Mouse (Mus musculus): ENCODE results near the gene Slc35f3. TPM values are rescaled to one million over a fixed set of nuclear protein-coding genes. Genes with fewer than 3 reads are reported as not detected.

Gene Slc35f3
- total RNA-seq (2021), result not detected

GRCm38 (mm10) chr8:126298296-126299093, at the start of gene Slc35f3:
Gene Slc35f3, plus strand, starts transcription at chr8:126298558.
- peak; percentile 17 for DNase-seq

DNA sequence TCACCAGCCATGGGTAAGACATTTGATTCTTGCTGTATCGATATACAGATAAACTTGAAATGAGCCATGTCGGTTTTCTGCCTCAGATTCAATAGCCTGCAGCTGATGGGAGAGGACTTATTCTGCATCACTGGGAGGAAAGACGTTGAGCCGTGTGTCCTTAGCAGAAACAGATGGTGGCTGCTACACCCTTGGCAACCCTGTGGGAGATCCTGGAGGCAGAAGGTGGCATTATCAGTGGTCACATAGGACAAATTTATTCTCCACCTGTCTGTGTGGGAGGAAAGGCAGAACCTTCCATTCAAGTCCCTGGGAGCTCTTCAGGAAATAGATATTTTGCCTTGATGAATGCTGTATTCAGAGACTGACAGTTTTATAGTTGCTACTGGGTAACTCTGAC, 47.9 kb upstream of the Slc35f3 start:
- no peak for DNase-seq

DNA sequence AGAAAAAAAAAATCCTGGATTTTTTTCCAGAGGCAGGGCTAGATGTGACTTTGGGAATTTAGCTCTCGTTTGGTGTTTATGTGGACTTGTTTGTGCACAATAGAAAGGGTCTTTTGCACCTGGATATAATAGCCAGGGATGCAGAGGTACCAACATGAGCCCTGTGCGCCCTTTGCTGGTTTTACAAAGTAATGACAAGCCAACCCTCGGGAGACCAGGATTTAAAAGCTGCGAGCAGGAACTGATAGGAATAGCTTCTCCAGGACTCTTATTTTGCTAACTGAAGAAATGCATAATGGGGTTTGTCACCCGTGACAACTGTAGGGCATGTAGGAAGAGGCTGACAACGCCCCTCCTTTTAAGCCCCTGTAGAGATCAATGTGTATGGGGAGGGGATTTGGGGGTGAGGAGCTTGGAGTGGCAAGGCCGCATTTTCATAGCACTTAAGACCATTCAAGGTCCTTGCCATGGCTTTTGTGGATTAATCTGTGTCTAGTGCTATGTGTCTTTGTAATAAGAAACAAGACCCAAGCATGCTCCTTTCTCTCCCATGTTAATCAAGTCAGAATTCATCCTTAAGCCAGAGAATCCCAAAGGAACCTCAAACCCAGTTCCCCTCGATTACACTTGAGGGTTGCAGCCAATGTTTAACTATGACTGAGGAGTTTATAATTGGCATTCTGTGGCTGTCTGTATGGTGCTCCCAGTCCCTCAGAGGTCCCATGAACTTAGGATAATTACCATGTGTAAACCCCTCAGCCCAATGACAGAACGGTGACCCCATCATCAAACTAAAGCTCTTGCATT, 41.6 kb upstream of the Slc35f3 start:
- DNase-seq, result no peak

GRCm38 (mm10) chr8:126257392-126257681, 41.0 kb upstream of the Slc35f3 start:
- no peak for DNase-seq

DNA sequence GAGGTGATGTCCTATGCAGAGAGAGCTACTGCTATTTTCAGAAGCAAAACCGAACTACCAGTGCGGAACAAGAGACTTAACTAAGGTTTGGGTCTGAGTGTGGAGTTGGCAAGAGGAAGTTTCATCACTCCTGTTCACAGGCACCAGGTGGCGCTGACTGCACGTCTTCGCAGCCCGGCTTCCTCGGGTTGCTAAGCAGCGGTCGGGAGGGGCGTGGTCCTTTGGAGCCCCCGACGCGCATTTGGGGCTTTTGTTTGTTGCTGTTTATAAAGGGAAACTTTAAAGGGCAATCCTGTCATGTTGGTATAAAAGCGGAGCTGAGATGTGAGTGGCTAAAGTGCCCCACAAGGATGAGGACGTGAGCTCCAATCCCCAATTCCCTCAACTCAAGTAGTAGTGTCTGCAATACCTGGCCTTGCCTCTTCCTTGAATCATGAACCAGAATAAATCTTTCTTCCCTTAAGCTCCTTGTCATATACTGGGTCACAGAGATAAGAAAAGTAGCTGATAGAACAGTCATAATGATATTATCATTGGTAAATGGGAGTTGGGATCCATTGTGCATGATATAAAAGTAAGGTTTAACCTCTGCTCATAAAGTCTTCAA, 40.1 kb upstream of the Slc35f3 start:
- DNase-seq, result peak; percentile 79

DNA sequence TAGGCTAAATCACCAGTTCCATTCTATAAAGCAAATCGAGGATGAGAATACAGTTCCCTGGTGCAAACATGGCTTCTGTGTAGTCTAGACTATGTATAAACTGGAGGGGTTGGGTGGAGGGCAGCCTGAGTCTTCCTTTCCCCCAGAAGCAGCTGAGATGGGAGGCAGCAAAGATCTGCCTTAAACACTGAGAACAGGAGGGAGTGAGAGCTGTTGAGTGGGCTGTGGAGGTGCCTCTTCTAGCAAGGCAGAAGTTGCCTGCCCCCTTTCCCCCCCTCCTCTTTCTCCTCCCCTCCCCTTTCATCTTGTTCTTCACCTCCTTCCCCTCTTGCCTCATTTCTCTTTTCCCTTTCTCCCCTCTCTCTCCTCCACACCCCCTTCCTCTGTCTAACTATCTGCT, 33.2 kb upstream of the Slc35f3 start:
- no peak for DNase-seq

DNA sequence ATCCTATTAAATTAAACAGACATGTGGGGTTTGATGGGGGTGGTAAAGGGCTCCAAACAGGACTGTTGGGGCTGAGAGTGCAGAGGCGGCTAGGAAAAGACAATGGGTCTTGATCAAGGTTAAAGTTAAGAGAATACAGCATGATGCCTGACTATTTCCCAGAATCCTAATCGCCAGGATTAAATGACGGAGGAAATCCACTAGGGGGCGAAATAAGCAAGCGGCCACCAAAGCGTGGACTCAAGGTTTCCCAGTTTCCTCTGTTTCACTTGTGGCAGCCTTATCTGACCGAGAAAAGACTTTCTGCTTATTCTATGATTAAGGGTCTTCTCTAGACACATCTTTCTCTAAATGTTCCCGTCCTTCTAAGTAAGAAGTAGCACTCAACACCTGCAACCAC, 31.2 kb upstream of the Slc35f3 start:
- peak; percentile 23 for DNase-seq

DNA sequence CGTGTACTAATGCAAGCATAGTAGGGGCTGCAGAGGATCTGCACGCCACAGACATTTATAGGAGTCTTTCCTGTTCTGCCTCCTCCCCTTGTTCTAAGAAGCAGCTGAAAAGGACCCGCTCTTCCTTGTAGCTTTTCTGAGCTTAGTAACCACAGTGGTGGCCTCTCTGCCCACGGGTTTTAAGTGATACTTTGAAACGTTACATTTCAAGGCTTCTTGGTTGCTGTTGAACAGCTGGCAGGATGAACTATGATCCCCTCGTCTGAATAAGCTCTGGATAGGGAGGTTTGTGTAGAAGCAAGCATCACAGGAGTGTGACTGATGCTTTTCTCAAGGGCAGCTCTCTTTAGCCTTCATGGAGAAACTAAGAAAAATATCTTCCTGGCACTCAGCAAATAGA, 28.6 kb upstream of the Slc35f3 start:
- no peak for DNase-seq

- no peak for DNase-seq
Measured at GRCm38 (mm10) chr8:126272445-126272844, 25.9 kb upstream of the Slc35f3 start.

GRCm38 (mm10) chr8:126273066-126273465, 25.3 kb upstream of the Slc35f3 start:
- peak; percentile 22 for DNase-seq

- DNase-seq, result no peak
Measured at GRCm38 (mm10) chr8:126274866-126275360, 23.4 kb upstream of the Slc35f3 start.

- no peak for DNase-seq
Measured at GRCm38 (mm10) chr8:126275886-126276285, 22.5 kb upstream of the Slc35f3 start.

- DNase-seq, result no peak
Measured at GRCm38 (mm10) chr8:126291951-126292350, 6.4 kb upstream of the Slc35f3 start.

GRCm38 (mm10) chr8:126297284-126297845, 993 bp upstream of the Slc35f3 start:
- peak; percentile 53 for DNase-seq

DNA sequence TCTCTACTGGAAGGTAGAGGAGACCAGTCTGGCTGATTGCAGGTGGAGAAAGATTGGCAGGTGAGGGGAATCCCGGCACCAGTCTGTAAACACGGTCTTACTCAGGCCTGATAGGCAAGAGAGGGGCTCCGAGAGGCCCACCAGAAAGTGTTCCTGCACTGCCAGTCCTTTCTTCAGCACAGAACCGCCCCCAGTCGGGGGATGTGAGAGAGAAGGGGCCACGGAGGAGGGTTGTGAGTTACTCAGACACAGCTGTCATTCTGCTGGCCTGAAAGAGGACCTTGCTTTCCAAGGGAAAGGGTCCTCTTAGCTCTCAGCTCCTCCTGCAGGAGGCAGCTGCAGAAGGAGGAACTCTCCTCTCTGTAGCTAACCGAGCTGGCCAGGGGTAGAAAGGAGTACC, 975 bp downstream of the Slc35f3 start:
- DNase-seq, result no peak

GRCm38 (mm10) chr8:126300350-126300749, 2.0 kb downstream of the Slc35f3 start:
- DNase-seq, result no peak

- DNase-seq, result no peak
Measured at GRCm38 (mm10) chr8:126301580-126301979, 3.2 kb downstream of the Slc35f3 start.

GRCm38 (mm10) chr8:126307164-126307563, 8.8 kb downstream of the Slc35f3 start:
- no peak for DNase-seq

DNA sequence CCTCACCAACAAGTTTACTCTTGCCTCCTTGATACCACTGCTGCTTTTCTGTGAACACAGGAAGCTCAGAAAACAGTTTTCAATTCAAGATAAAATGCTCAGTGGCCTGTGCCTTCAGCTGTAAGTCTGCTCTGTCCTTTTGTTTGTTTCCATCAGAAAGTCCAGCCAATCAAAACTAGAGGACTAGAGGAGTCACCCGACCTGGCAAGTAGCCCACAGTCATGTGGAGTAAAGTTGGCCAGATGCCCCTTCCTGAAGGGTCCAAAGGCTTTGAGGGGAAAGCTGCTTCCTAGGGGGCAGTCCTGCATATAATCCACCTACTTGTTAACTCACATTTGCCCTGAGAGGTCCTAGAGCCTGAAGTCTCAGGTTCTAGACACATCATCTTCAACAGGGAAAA, 10.7 kb downstream of the Slc35f3 start:
- DNase-seq, result peak; percentile 83

DNA sequence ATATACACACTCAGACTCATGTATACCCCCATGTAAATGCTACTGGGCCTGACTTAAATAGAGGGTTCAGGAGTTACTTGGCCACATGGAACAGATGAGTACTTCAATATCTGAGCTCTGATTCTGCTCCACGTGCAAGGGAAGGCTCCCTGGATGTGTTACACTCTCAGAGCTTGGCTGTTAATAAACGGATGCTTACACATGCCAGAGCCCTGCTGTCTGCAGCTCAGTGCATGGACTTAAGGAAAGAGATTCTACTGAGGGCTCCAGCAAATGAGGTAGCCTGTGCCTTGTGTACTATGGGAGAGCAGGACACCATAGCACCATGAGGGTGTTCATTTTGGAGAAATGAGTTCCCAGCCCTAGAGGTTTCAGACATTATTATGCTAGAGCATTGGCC, 26.6 kb downstream of the Slc35f3 start:
- DNase-seq, result no peak

GRCm38 (mm10) chr8:126326136-126326535, 27.8 kb downstream of the Slc35f3 start:
- DNase-seq, result no peak

- no peak for DNase-seq
Measured at GRCm38 (mm10) chr8:126326731-126327130, 28.4 kb downstream of the Slc35f3 start.

DNA sequence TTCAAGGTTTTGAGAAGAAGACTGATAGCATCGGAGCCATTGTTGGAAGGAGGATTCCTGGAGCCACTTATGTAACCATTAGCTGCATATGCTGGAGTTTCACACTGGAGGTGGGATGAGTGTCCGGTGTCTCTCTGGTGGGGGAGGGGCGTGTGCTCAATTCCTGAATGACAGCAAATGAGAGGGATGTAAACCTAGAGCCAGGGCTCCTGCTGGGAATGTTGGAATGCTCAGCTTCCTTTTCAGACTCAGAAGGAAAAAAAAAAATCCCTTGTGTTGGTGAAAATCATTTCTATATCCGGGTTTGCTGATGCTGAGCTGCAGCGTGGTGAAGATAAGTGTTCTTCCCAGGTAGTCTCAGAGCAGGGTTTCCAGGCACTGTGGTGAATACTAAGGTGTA, 29.4 kb downstream of the Slc35f3 start:
- DNase-seq, result no peak

All from heart, postnatal 4 days (tissue).